14 mouse cellular contexts compared by ENCODE assay signal in the genomic region with DNA sequence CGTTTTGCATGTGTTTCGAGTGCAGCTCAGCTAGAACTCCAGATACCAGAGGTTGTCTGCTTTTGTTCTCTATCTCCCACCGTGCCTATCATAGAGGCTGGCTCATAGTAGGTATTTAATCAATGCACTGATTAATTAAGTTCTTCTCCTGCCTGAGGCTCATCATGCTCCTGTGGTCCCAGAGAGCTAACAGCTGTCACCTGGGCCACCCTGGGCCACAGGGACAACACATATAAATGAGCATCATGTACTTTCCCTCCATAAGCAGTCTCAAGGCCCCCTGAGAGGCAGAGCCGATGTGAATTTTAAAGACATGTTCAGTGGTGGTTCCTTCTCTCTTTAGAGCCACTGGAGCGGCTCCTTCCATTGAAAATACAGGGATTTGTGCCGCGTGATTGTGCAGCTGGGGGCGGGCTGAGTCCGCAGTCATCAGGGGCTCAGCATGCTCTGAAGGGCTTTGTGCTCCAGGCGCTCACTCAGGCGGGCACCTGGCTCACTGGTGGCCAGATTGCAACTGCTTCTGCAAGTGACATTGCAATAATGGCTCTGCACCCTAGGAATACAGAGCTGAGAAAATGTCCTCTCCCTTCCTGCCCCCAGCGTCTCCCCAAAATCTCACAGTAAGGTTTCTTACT.
A peak's percentile ranks its signal among the peaks of the same experiment; 100 is the strongest.
DNase-seq lines count a peak whose midpoint lies in the region; ATAC-seq and TF ChIP-seq lines count a peak whose summit lies in the region.
"Had no signal": no experiment of that assay in that cellular context is flagged by ENCODE, and none has a peak within 500 bp of the region (broad histone marks: within the 10 kb centered on the region; RNA-seq: fewer than 3 reads in every experiment).

No protein-coding gene starts in this region.

- intact Hi-C loops in left cerebral cortex, postnatal 4 days (cut with DNase I): loop anchor here (2.0 to 10.0 kb wide), 3 partner anchors 163 to 463 kb away; partner anchors contain the start of gene Ntm

- peaks cover 44% of the 10 kb centered on the region for H3K4me1 ChIP-seq in forebrain, embryonic 10.5 days
- peaks cover 25% of the 10 kb centered on the region for H3K4me1 ChIP-seq in neural tube, embryonic 15.5 days
- H3K4me1 ChIP-seq in intestine, postnatal 0 days (replicated peaks; ENCODE audit: control insufficient read depth, insufficient read depth, low read length): no peaks in the 10 kb centered on the region
- H3K4me1 ChIP-seq: liver, embryonic 15.5 days; stomach, embryonic 15.5 days had no signal

- no peaks in the 10 kb centered on the region for H3K9me3 ChIP-seq in forebrain, embryonic 10.5 days
- H3K9me3 ChIP-seq in neural tube, embryonic 15.5 days (replicated peaks): no peaks in the 10 kb centered on the region
- H3K9me3 ChIP-seq in intestine, postnatal 0 days (ENCODE audit: control insufficient read depth): no peaks in the 10 kb centered on the region
- H3K9me3 ChIP-seq: liver, embryonic 15.5 days; stomach, embryonic 15.5 days had no signal

- no peak for TF ChIP-seq CTCF in layer of hippocampus, adult 2 months (conservative IDR thresholded peaks at IDR 0.05)
- TF ChIP-seq CTCF in intestine, postnatal 0 days (IDR thresholded peaks at IDR 0.05; ENCODE audit: low read depth): no peak

- H3K9ac ChIP-seq in neural tube, embryonic 15.5 days (replicated peaks): no peak overlapping the region
- H3K9ac ChIP-seq in intestine, postnatal 0 days (ENCODE audit: low read depth, low read length): no peak overlapping the region
- H3K9ac ChIP-seq: liver, embryonic 15.5 days; stomach, embryonic 15.5 days had no signal

- H3K4me2 ChIP-seq in neural tube, embryonic 15.5 days: peak overlapping the region; percentile 15; the same call in 1 of the 2 replicates
- no peak overlapping the region for H3K4me2 ChIP-seq in intestine, postnatal 0 days (replicated peaks; ENCODE audit: low read depth)
- H3K4me2 ChIP-seq: liver, embryonic 15.5 days; stomach, embryonic 15.5 days had no signal

- no peaks in the 10 kb centered on the region for H3K36me3 ChIP-seq in forebrain, embryonic 10.5 days (replicated peaks)
- H3K36me3 ChIP-seq in neural tube, embryonic 15.5 days: no peaks in the 10 kb centered on the region
- H3K36me3 ChIP-seq in intestine, postnatal 0 days (ENCODE audit: control insufficient read depth, insufficient read depth): no peaks in the 10 kb centered on the region
- H3K36me3 ChIP-seq: liver, embryonic 15.5 days; stomach, embryonic 15.5 days had no signal

- DNase-seq in layer of hippocampus, adult 2 months (ENCODE audit: low spot score in 2 of 2): peak in 1 of 2 experiments; percentile 30
- DNase-seq in layer of hippocampus, adult 18-20 months (ENCODE audit: low spot score in 2 of 2): no peak
- DNase-seq in forebrain, embryonic 10.5 days (ENCODE audit: extremely low spot score, low spot score): peak; percentile 79
- peak; percentile 63 for DNase-seq in left cerebral cortex, postnatal 4 days
- DNase-seq in yolk sac, embryonic 10.5 days (ENCODE audit: low spot score): no peak
- DNase-seq in c-Kit-positive CD71-positive TER-119-positive erythroid progenitor cells, embryonic 14.5 days (ENCODE audit: low spot score): no peak
- DNase-seq: heart, adult 11 months; kidney, adult 2 months had no signal

- WGBS in forebrain, embryonic 10.5 days: 9% methylated on average over 12 of the region's 12 CpGs
- 18% methylated on average over 12 of the region's 12 CpGs for WGBS in neural tube, embryonic 15.5 days
- 68% methylated on average over 12 of the region's 12 CpGs for WGBS in intestine, postnatal 0 days

- peak overlapping the region; percentile 80 for H3K27ac ChIP-seq in layer of hippocampus, adult 2 months
- H3K27ac ChIP-seq in forebrain, embryonic 10.5 days: peak overlapping the region; percentile 85
- H3K27ac ChIP-seq in neural tube, embryonic 15.5 days (replicated peaks): peak overlapping the region; percentile 80
- no peak overlapping the region for H3K27ac ChIP-seq in intestine, postnatal 0 days (ENCODE audit: low read depth, low read length)
- H3K27ac ChIP-seq: liver, embryonic 15.5 days; stomach, embryonic 15.5 days had no signal

- peaks cover 23% of the 10 kb centered on the region for H3K27me3 ChIP-seq in forebrain, embryonic 10.5 days (ENCODE audit: poor library complexity, severe bottlenecking)
- H3K27me3 ChIP-seq in neural tube, embryonic 15.5 days (replicated peaks): no peaks in the 10 kb centered on the region
- no peaks in the 10 kb centered on the region for H3K27me3 ChIP-seq in intestine, postnatal 0 days (replicated peaks; ENCODE audit: control insufficient read depth, insufficient read depth, low read length)
- H3K27me3 ChIP-seq: CH12.LX; liver, embryonic 15.5 days; stomach, embryonic 15.5 days had no signal

- H3K4me3 ChIP-seq in layer of hippocampus, adult 2 months: peak overlapping the region; percentile 20; the same call in 1 of the 2 replicates
- peak overlapping the region; percentile 20 for H3K4me3 ChIP-seq in forebrain, embryonic 10.5 days
- no peak overlapping the region for H3K4me3 ChIP-seq in neural tube, embryonic 15.5 days (replicated peaks)
- no peak overlapping the region for H3K4me3 ChIP-seq in intestine, postnatal 0 days (ENCODE audit: low read depth, low read length)
- H3K4me3 ChIP-seq: liver, embryonic 15.5 days; myocyte; stomach, embryonic 15.5 days had no signal

- ATAC-seq in neural tube, embryonic 15.5 days (ENCODE audit: low FRiP score): peak; percentile 53; the same call in 1 of the 2 replicates
- ATAC-seq in intestine, postnatal 0 days: no peak

Comparison
In these comparisons a context has a peak if more than half of its experiments do, and no peak if none do; other contexts are left out.
1. DNase-seq: peak in forebrain, embryonic 10.5 days (single experiment) and left cerebral cortex, postnatal 4 days (single experiment); none in layer of hippocampus, adult 18-20 months (0 of 2), yolk sac, embryonic 10.5 days (single experiment) and c-Kit-positive CD71-positive TER-119-positive erythroid progenitor cells, embryonic 14.5 days (single experiment).
2. H3K4me3 ChIP-seq: peak in layer of hippocampus, adult 2 months (single experiment) and forebrain, embryonic 10.5 days (single experiment); none in neural tube, embryonic 15.5 days (single experiment) and intestine, postnatal 0 days (single experiment).